Mouse (Mus musculus): ENCODE data around the gene Catip.

DNA sequence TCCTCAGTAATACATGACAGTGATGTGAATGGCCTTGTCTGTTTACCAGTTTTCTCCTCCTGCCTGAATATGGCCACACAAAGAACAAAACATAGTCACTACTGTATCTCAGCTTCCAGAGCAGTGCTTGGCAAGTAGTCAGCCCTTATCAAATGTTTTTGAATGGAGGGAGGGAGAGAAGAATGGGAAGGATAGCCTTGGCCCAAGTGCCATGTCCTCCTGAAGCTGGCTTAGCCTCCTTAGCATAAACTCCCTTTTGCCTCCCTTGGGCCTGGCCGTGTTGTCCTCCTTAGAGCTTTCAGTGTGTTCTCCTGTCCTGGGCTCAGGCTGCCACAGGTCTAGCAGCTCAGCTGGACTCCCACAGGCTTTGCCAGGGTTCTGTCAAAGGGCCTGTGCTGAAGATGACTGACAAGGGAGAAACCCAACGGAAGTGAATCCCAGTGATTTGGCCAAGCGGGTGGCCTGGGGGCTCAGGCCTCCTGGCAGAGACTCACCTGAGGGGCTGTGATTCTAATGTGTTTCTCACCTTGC is 24.6 kb upstream of the Catip start:
- TF ChIP-seq CTCF (IDR thresholded peaks at IDR 0.05; ENCODE audit: extremely low read depth, insufficient read length, insufficient replicate concordance, low read depth, low read length) (no peak), POLR2A (IDR thresholded peaks at IDR 0.05; ENCODE audit: low read depth, low read length) (no peak)
